Mouse (Mus musculus): ENCODE measurements around the gene Aebp1. TPM values are rescaled to one million over a fixed set of nuclear protein-coding genes. Genes with fewer than 3 reads are reported as not detected.

Aebp1 gene
- polyA plus RNA-seq (2012): 0.28 and 0.75 TPM in 2 replicates

DNA sequence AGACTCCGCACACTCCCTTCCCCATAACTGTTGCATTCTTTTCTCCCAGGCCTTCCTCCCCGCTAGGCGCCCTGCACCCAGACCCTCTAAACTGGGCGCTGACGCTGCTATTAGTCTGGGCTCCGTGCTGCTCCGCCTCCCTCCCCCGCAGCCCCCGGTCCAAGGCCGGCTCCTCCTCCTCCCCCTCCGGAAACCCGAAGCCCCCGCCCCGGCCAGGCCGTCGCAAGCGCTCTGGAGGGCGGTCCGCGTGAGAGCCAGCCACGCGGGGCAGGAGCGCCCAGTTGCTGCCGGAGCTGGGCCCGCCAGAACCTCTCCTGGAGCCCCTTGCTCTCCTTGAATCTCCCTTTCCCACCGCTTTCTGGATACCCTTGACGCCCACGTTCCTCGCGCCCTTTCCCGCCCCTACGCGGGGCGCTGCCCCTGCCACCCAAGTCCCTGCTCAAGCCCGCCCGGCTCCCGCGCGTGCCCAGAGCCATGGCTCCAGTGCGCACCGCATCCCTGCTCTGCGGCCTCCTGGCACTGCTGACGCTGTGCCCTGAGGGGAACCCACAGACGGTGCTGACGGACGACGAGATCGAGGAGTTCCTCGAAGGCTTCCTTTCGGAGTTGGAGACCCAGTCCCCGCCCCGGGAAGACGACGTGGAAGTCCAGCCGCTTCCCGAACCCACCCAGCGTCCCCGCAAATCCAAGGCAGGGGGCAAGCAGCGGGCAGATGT, at the start of gene Aebp1:
TSS of gene Aebp1 (plus strand) at position 270 of the 716 bp plus-strand sequence.

DNA sequence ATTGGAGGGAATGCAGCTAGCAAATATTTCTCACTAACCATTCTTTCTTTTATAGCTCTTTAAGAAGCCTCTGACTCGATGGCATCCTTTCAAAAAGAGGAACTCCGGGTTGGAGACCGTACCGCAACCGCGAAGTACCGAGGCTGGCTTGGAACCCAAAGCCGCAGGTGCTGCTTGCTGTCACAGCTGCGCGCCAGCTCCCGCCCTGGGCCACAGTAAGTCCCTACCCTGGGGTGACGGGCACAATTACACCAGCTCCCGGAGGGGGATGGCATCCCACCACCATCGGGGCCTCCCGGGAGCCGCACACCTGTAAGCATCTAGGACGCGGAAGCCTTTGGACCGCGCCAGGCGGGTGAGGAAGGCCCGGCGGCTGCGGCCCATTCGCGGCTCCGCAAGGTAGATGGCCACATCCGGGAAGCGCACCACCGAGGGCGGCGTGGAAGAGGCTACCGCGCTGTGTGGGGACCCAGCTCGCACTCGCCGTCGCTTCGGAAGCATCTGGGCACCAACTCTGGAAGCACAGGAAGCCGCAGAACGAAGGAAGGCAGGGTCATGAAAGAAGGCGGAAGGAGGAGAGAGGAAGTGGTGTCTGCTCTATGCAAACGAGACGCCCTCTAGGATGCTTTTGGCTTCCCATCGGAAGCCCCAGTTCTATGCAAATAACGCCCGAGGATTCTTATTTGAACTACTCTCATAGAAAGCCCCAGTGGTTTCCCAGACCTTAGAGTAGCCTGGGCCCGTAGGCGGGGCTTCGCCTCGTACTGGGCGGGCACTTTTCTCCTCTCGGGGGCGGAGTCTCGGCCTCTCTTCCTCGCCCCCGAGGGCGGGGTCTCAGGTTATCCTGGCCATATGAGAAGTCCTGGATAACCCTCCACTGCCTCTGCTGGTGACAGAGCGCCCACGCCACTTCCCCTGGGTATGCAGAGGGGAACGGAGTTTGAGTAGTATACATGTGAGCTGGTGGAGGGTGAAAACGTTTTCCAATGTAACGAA, 24.2 kb upstream of the Aebp1 start, which contains the start of gene Polm:
TSS of gene Polm (minus strand) at position 766 of the 996 bp plus-strand sequence.

DNA sequence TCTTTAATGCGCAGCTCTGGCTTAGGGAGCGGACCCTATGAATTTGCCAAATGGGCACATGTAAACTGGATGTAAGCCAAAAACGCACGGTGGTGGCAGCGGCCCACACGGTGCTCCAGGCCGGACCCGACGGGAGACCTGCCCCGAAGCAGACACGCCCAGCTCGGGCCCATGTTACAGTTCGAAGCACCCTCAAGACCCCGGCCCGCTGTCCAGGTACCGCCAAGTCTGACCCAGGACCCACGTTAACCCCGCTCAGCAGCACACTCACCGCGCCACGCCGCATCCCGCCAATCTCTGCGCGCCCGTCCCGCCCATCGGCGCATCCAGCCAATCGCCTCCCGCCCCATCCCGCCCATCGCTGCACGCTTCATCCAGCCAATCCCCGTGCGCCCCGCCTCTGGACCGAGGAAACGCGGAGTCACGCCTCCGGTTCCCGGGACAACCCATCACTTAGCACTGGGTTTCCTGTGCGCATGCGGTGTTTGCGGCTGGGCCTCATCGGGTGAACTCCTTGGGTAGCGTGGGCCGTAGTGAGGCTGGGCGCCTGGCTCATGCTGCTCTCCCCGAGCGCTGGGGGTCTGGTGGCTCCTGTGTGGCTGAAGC, 16.3 kb downstream of the Aebp1 start, which contains the start of gene Pold2:
TSS of gene Pold2 (minus strand) at position 372 of the 606 bp plus-strand sequence.

DNA sequence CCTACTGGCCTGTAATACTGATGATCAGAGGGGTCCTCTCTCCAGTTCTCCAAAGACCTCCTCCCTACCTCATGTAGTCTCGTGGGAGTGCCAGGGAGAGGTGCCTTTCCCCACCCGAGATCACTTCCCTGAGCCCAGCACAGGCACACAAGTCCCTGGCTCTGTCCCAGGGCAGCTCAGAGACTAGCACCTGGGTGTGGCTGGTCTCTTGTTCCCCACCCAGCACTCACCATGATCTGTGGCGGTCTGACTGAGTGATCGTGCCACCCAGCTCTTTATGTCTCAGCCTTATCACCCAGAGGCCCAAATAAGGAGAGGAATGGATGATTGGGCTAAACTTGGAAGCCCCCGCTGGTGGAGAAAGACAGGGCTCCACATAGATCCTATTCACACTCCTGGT, 36.8 kb downstream of the Aebp1 start, which contains the start of gene Myl7:
TSS of gene Myl7 (minus strand) at position 252 of the 400 bp plus-strand sequence.

Other genes starting within 250 kb of the Aebp1 start
- 159 and 167 TPM in 2 replicates for gene Mrps24, start 146.3 kb upstream of the Aebp1 start, polyA plus RNA-seq (2012)
- gene Urgcp, start 99.6 kb upstream of the Aebp1 start, polyA plus RNA-seq (2012): 9.0 and 10.1 TPM in 2 replicates
- 157 and 172 TPM in 2 replicates for gene Dbnl, start 73.5 kb upstream of the Aebp1 start, polyA plus RNA-seq (2012)
- gene Pgam2, start 58.2 kb upstream of the Aebp1 start, polyA plus RNA-seq (2012): 0.30 and 0.47 TPM in 2 replicates
- 10.3 TPM in 2 replicates for gene Polm, start 23.9 kb upstream of the Aebp1 start, polyA plus RNA-seq (2012)
- 732 and 786 TPM in 2 replicates for gene Pold2, start 16.3 kb downstream of the Aebp1 start, polyA plus RNA-seq (2012)
- gene Myl7, start 36.8 kb downstream of the Aebp1 start, polyA plus RNA-seq (2012): not detected in 2 replicates
- not detected in 2 replicates for gene Gck, start 88.1 kb downstream of the Aebp1 start, polyA plus RNA-seq (2012)
- 9.9 and 10.5 TPM in 2 replicates for gene Ykt6, start 93.7 kb downstream of the Aebp1 start, polyA plus RNA-seq (2012)
- 0.81 and 0.96 TPM in 2 replicates for gene Camk2b, start 204.4 kb downstream of the Aebp1 start, polyA plus RNA-seq (2012)